In the genomic region with DNA sequence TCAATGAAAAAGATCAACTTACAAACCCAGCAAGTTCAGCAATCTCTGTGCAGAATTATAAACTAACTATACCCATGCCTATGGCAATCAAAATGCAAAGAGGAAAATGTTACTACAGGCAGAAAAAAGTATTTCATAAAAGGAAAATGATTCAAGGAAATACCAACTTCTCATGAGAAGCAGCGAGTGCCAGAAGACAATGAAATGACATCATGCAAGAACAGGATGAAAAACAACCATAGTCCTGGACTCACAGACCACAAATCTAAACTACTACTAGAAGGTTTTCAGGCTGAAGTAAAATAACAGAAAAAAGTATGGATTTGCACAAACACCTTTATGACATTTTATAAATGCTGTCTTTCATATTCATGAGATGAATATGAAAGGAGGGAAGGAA, we compare ENCODE assay signal across 21 mouse cellular contexts.
A peak's percentile ranks its signal among the peaks of the same experiment; 100 is the strongest.
DNase-seq lines count a peak whose midpoint lies in the region; ATAC-seq and TF ChIP-seq lines count a peak whose summit lies in the region.
"Had no signal": no experiment of that assay in that cellular context is flagged by ENCODE, and none has a peak within 500 bp of the region (broad histone marks: within the 10 kb centered on the region; RNA-seq: fewer than 3 reads in every experiment).

No protein-coding gene starts in this region.

- no peak for TF ChIP-seq CTCF in embryonic fibroblast, embryonic 13.5 days (IDR thresholded peaks at IDR 0.05; ENCODE audit: borderline replicate concordance, insufficient read depth, low read length)

- H3K27ac ChIP-seq in heart, embryonic 15.5 days: peak overlapping the region; percentile 61
- H3K27ac ChIP-seq in embryonic fibroblast, embryonic 13.5 days (ENCODE audit: insufficient read depth, low read length): peak overlapping the region; percentile 93
- H3K27ac ChIP-seq: embryonic facial prominence, embryonic 12.5 days; forebrain, embryonic 13.5 days; hindbrain, postnatal 0 days; limb, embryonic 10.5 days; liver, embryonic 15.5 days; neural tube, embryonic 13.5 days had no signal

- no peak overlapping the region for H3K4me2 ChIP-seq in heart, embryonic 15.5 days
- H3K4me2 ChIP-seq: embryonic facial prominence, embryonic 12.5 days; forebrain, embryonic 13.5 days; liver, embryonic 15.5 days; midbrain, embryonic 11.5 days; neural tube, embryonic 13.5 days had no signal

- TF ChIP-seq POLR2A in embryonic fibroblast, embryonic 13.5 days (IDR thresholded peaks at IDR 0.05; ENCODE audit: low read depth, low read length): no peak

- H3K4me1 ChIP-seq in heart, embryonic 15.5 days (replicated peaks): peaks cover 10% of the 10 kb centered on the region
- H3K4me1 ChIP-seq in embryonic fibroblast, embryonic 13.5 days (ENCODE audit: control insufficient read depth, insufficient read depth, low read length): peaks cover 5% of the 10 kb centered on the region; the same call in 1 of the 2 replicates
- H3K4me1 ChIP-seq: embryonic facial prominence, embryonic 12.5 days; limb, embryonic 10.5 days had no signal

- 46% methylated on average over 1 of the region's 1 CpGs for WGBS in heart, embryonic 15.5 days

- H3K27me3 ChIP-seq in heart, embryonic 15.5 days: no peaks in the 10 kb centered on the region
- H3K27me3 ChIP-seq: embryonic facial prominence, embryonic 12.5 days; forebrain, embryonic 13.5 days; liver, embryonic 15.5 days; neural tube, embryonic 13.5 days; Patski had no signal

- no peaks in the 10 kb centered on the region for H3K36me3 ChIP-seq in heart, embryonic 15.5 days
- H3K36me3 ChIP-seq: embryonic facial prominence, embryonic 12.5 days; limb, embryonic 10.5 days; liver, embryonic 15.5 days; neural tube, embryonic 13.5 days had no signal

- H3K4me3 ChIP-seq in heart, embryonic 15.5 days: no peak overlapping the region
- no peak overlapping the region for H3K4me3 ChIP-seq in embryonic fibroblast, embryonic 13.5 days (ENCODE audit: insufficient read depth, low read length)
- H3K4me3 ChIP-seq: embryonic facial prominence, embryonic 12.5 days; forebrain, embryonic 13.5 days; limb, embryonic 10.5 days; liver, embryonic 15.5 days; neural tube, embryonic 13.5 days had no signal

- DNase-seq in heart, adult 11 months: no peak
- peak; percentile 28 for DNase-seq in lung, postnatal 36 days
- no peak for DNase-seq in lung, postnatal 14 days
- DNase-seq in layer of hippocampus, adult 8-10 months (ENCODE audit: low spot score in 2 of 2): no peak
- DNase-seq in urinary bladder, postnatal 10 days (ENCODE audit: low spot score): no peak
- DNase-seq: adrenal gland, postnatal 36 days; cerebellum, postnatal 10 days; liver; retina, postnatal 1 day; right cerebral cortex, postnatal 25 days had no signal

- no peak overlapping the region for H3K9ac ChIP-seq in heart, embryonic 15.5 days
- H3K9ac ChIP-seq: embryonic facial prominence, embryonic 12.5 days; forebrain, embryonic 13.5 days; liver, embryonic 15.5 days; neural tube, embryonic 13.5 days had no signal

- no peaks in the 10 kb centered on the region for H3K9me3 ChIP-seq in heart, embryonic 15.5 days (replicated peaks)
- H3K9me3 ChIP-seq: embryonic facial prominence, embryonic 12.5 days; forebrain, embryonic 13.5 days; limb, embryonic 10.5 days; liver, embryonic 15.5 days; neural tube, embryonic 13.5 days had no signal

- ATAC-seq in heart, embryonic 15.5 days (replicated peaks; ENCODE audit: insufficient number of reproducible peaks, insufficient read depth, low FRiP score, low read depth): no peak
- ATAC-seq: forebrain, embryonic 13.5 days; hindbrain, postnatal 0 days; intestine, embryonic 16.5 days; Patski had no signal
